Mouse (Mus musculus) heart, postnatal 0 days (tissue): ENCODE results near the gene Crlf1. TPM values are rescaled to one million over a fixed set of nuclear protein-coding genes. Genes with fewer than 3 reads are reported as not detected.

Source experiments
- ATAC-seq: fragments of 200-750 bp; cut with Nextera tagmentation; 2 replicates; pipeline ENCODE4 v1.8.0; 2017; ENCODE audit warnings: low read depth, moderate number of reproducible peaks, moderate library complexity; ENCODE audit not compliant: insufficient read depth
- DNase-seq: peaks from one replicate; pipeline ENCODE4 v3.0.0-alpha.2; 2016; ENCODE audit warnings: low spot score
- H3K27ac ChIP-seq: fragments of 300-500 bp; sonication (generic); 2 replicates; pipeline ENCODE4 v1.5.1; 2014; ENCODE audit warnings: low read depth, mild to moderate bottlenecking
- H3K27me3 ChIP-seq: fragments of 300-500 bp; sonication (generic); 2 replicates; pipeline ENCODE4 v1.6.1; 2014; ENCODE audit warnings: low read length, mixed read lengths; ENCODE audit not compliant: control insufficient read depth, insufficient read depth
- H3K36me3 ChIP-seq: fragments of 300-500 bp; sonication (generic); replicated peaks from 2 replicates; pipeline ENCODE4 v1.6.1; 2014; ENCODE audit warnings: low read length, mixed read lengths; ENCODE audit not compliant: control insufficient read depth, insufficient read depth
- H3K4me1 ChIP-seq: fragments of 300-500 bp; sonication (generic); 2 replicates; pipeline ENCODE4 v1.6.1; 2014; ENCODE audit warnings: antibody characterized with exemption; ENCODE audit not compliant: control insufficient read depth, insufficient read depth
- H3K4me2 ChIP-seq: fragments of 300-500 bp; sonication (generic); 2 replicates; pipeline ENCODE4 v1.6.1; 2014; ENCODE audit warnings: low read depth, mild to moderate bottlenecking, low read length, moderate library complexity
- H3K4me3 ChIP-seq: fragments of 300-500 bp; sonication (generic); 2 replicates; pipeline ENCODE4 v1.5.1; 2014; ENCODE audit warnings: low read depth, low read length
- H3K9ac ChIP-seq: fragments of 300-500 bp; sonication (generic); replicated peaks from 2 replicates; pipeline ENCODE4 v1.6.1; 2014; ENCODE audit warnings: low read depth, low read length, mixed read lengths
- H3K9me3 ChIP-seq: fragments of 300-500 bp; sonication (generic); replicated peaks from 2 replicates; pipeline ENCODE4 v1.6.1; 2016; ENCODE audit warnings: low read length; ENCODE audit not compliant: control insufficient read depth
- CTCF ChIP-seq: IDR thresholded peaks from 2 replicates; pipeline ENCODE4 v1.5.1; 2016; ENCODE audit warnings: antibody characterized with exemption, control low read depth, low read depth
- EP300 ChIP-seq: IDR thresholded peaks from 2 replicates; pipeline ENCODE4 v1.6.1; 2016; ENCODE audit warnings: antibody characterized with exemption, low read depth
- WGBS: fragments of 180-500 bp; shearing (Covaris S2); extraction: QIAGEN DNeasy Blood & Tissue Kit; methylation state at CpG from one replicate; pipeline ENCODE4 v1.1.7; 2014; 5-methylcytosine and 5-hydroxymethylcytosine counted together
- polyA plus RNA-seq: library from polyadenylated mRNA; unstranded; fragments of >200 nt; fragmentation: Nextera tagmentation; extraction: Ambion mirVana; gene quantifications from 2 replicates; pipeline ENCODE4 v1.2.1, GENCODE M21; 2015
- total RNA-seq: library from RNA; depleted of rRNA; stranded (reverse); fragments of >200 nt; gene quantifications from 2 replicates; pipeline ENCODE4 v1.2.3, GENCODE M21; 2014; ENCODE audit warnings: low replicate concordance

Crlf1 gene
- total and polyA plus RNA-seq, 2 experiments from 2014 or later: 0.16 TPM; not detected in 1

- no peak for ATAC-seq
- H3K9ac ChIP-seq: no peak overlapping the region
- TF ChIP-seq EP300: no peak
- no peak for TF ChIP-seq CTCF
- no peak for DNase-seq
- no peaks in the 10 kb centered on the region for H3K9me3 ChIP-seq
- 63% methylated on average over 5 of the region's 5 CpGs for WGBS
- no peaks in the 10 kb centered on the region for H3K27me3 ChIP-seq
- H3K36me3 ChIP-seq: peaks cover 46% of the 10 kb centered on the region
- H3K4me1 ChIP-seq: peaks cover 9% of the 10 kb centered on the region; the same call in 1 of the 2 replicates
- no peak overlapping the region for H3K27ac ChIP-seq
- H3K4me3 ChIP-seq: no peak overlapping the region
- no peak overlapping the region for H3K4me2 ChIP-seq
These were observed 36.3 kb downstream of the Crlf1 start for GRCm38 (mm10) chr8:70529299-70529698.

- Histone ChIP-seq H3K4me1 (peaks cover 9% of the 10 kb centered on the region; the same call in 1 of the 2 replicates), H3K27ac (no peak overlapping the region), H3K27me3 (no peaks in the 10 kb centered on the region), H3K36me3 (peaks cover 51% of the 10 kb centered on the region), H3K9ac (no peak overlapping the region), H3K9me3 (no peaks in the 10 kb centered on the region), H3K4me2 (no peak overlapping the region), H3K4me3 (no peak overlapping the region)
- TF ChIP-seq CTCF (no peak), EP300 (no peak)
- 90% methylated on average over 3 of the region's 3 CpGs for WGBS
- ATAC-seq (no peak), DNase-seq (no peak)
These were observed 36.8 kb downstream of the Crlf1 start for GRCm38 (mm10) chr8:70529741-70530161.

- no peaks in the 10 kb centered on the region for H3K27me3 ChIP-seq
- H3K9me3 ChIP-seq: no peaks in the 10 kb centered on the region
- peaks cover 57% of the 10 kb centered on the region for H3K36me3 ChIP-seq
- 90% methylated on average over 2 of the region's 2 CpGs for WGBS
- DNase-seq: no peak
- H3K4me1 ChIP-seq: peaks cover 9% of the 10 kb centered on the region; the same call in 1 of the 2 replicates
- no peak overlapping the region for H3K4me3 ChIP-seq
- H3K27ac ChIP-seq: no peak overlapping the region
- TF ChIP-seq CTCF (no peak), EP300 (no peak)
- no peak overlapping the region for H3K4me2 ChIP-seq
- ATAC-seq: no peak
- no peak overlapping the region for H3K9ac ChIP-seq
These were observed 37.4 kb downstream of the Crlf1 start for GRCm38 (mm10) chr8:70530314-70530713.

GRCm38 (mm10) chr8:70534281-70534680 is 41.3 kb downstream of the Crlf1 start:
- ATAC-seq (no peak), DNase-seq (no peak)
- Histone ChIP-seq H3K4me3 (no peak overlapping the region), H3K36me3 (peaks cover 73% of the 10 kb centered on the region), H3K27ac (no peak overlapping the region), H3K9ac (no peak overlapping the region), H3K4me2 (no peak overlapping the region), H3K27me3 (no peaks in the 10 kb centered on the region), H3K4me1 (no peaks in the 10 kb centered on the region), H3K9me3 (no peaks in the 10 kb centered on the region)
- WGBS: 90% methylated on average over 12 of the region's 12 CpGs
- TF ChIP-seq EP300 (no peak), CTCF (no peak)

GRCm38 (mm10) chr8:70535221-70535620 is 42.3 kb downstream of the Crlf1 start:
- no peak overlapping the region for H3K4me3 ChIP-seq
- DNase-seq (no peak), ATAC-seq (no peak)
- H3K36me3 ChIP-seq: peaks cover 66% of the 10 kb centered on the region
- peaks cover 3% of the 10 kb centered on the region for H3K4me1 ChIP-seq
- H3K9me3 ChIP-seq: no peaks in the 10 kb centered on the region
- H3K9ac ChIP-seq: no peak overlapping the region
- TF ChIP-seq CTCF (no peak), EP300 (no peak)
- no peak overlapping the region for H3K4me2 ChIP-seq
- WGBS: 74% methylated on average over 3 of the region's 3 CpGs
- H3K27ac ChIP-seq: no peak overlapping the region
- no peaks in the 10 kb centered on the region for H3K27me3 ChIP-seq

- H3K4me2 ChIP-seq: no peak overlapping the region
- no peaks in the 10 kb centered on the region for H3K27me3 ChIP-seq
- no peak for TF ChIP-seq CTCF
- no peak for TF ChIP-seq EP300
- H3K9ac ChIP-seq: no peak overlapping the region
- H3K36me3 ChIP-seq: peaks cover 61% of the 10 kb centered on the region
- ATAC-seq (no peak), DNase-seq (no peak)
- H3K27ac ChIP-seq: no peak overlapping the region
- WGBS: 62% methylated on average over 2 of the region's 2 CpGs
- H3K9me3 ChIP-seq: no peaks in the 10 kb centered on the region
- no peak overlapping the region for H3K4me3 ChIP-seq
- peaks cover 8% of the 10 kb centered on the region for H3K4me1 ChIP-seq
These were observed 42.7 kb downstream of the Crlf1 start for GRCm38 (mm10) chr8:70535701-70536100.
